Mouse (Mus musculus) CH12.LX (cell line): ENCODE data around the gene Dnaaf3. TPM values are rescaled to one million over a fixed set of nuclear protein-coding genes. Genes with fewer than 3 reads are reported as not detected.

ENCODE experiments used
- polyA plus RNA-seq: library from polyadenylated mRNA; unstranded; fragments of >175 nt; gene quantifications from 2 replicates; pipeline ENCODE4 v1.2.1, GENCODE M21; 2012; ENCODE audit warnings: low read depth; ENCODE audit not compliant: insufficient read length
- total RNA-seq, 2 experiments: library from RNA; depleted of rRNA; stranded (reverse); fragments of 300-350 nt in 1 of 2; fragments of >200 nt in 1 of 2; gene quantifications; 2 replicates each; pipeline ENCODE4 v1.2.3; 2012 to 2014

The Dnaaf3 gene
- total and polyA plus RNA-seq, 3 experiments = 0.16 to 0.83 (median 0.59) TPM

Other genes starting within 250 kb of the Dnaaf3 start
- gene Ncr1, start 194.7 kb downstream of the Dnaaf3 start, total RNA-seq (2012; rRNA removed) = not detected in 2 replicates
- gene Ncr1, start 194.7 kb downstream of the Dnaaf3 start, total RNA-seq (2014; rRNA removed) = not detected in 2 replicates
- gene Ncr1, start 194.7 kb downstream of the Dnaaf3 start, polyA plus RNA-seq = not detected in 2 replicates
- gene Gp6, start 134.7 kb downstream of the Dnaaf3 start, total RNA-seq (2012; rRNA removed) = 0.17 and 0.55 TPM in 2 replicates
- 1.6 and 2.0 TPM in 2 replicates for gene Gp6, start 134.7 kb downstream of the Dnaaf3 start, total RNA-seq (2014; rRNA removed)
- gene Gp6, start 134.7 kb downstream of the Dnaaf3 start, polyA plus RNA-seq = 0.60 and 0.64 TPM in 2 replicates
- gene Rdh13, start 86.8 kb downstream of the Dnaaf3 start, total RNA-seq (2012; rRNA removed) = 17.6 and 22.8 TPM in 2 replicates
- gene Rdh13, start 86.8 kb downstream of the Dnaaf3 start, total RNA-seq (2014; rRNA removed) = 18.1 and 20.9 TPM in 2 replicates
- gene Rdh13, start 86.8 kb downstream of the Dnaaf3 start, polyA plus RNA-seq = 12.3 and 16.4 TPM in 2 replicates
- gene Eps8l1, start 71.8 kb downstream of the Dnaaf3 start, total RNA-seq (2012; rRNA removed) = 5.8 and 6.0 TPM in 2 replicates
- 4.2 and 5.4 TPM in 2 replicates for gene Eps8l1, start 71.8 kb downstream of the Dnaaf3 start, total RNA-seq (2014; rRNA removed)
- gene Eps8l1, start 71.8 kb downstream of the Dnaaf3 start, polyA plus RNA-seq = 8.4 and 11.3 TPM in 2 replicates
- gene Ppp1r12c, start 30.8 kb downstream of the Dnaaf3 start, total RNA-seq (2012; rRNA removed) = 55.8 and 60.5 TPM in 2 replicates
- 71.0 and 78.1 TPM in 2 replicates for gene Ppp1r12c, start 30.8 kb downstream of the Dnaaf3 start, total RNA-seq (2014; rRNA removed)
- gene Ppp1r12c, start 30.8 kb downstream of the Dnaaf3 start, polyA plus RNA-seq = 103 and 112 TPM in 2 replicates
- gene Tnnt1, start 16.1 kb downstream of the Dnaaf3 start, total RNA-seq (2012; rRNA removed) = 0.25 and 0.30 TPM in 2 replicates
- 0.53 TPM in 1 of 2 replicates, not detected in the other for gene Tnnt1, start 16.1 kb downstream of the Dnaaf3 start, total RNA-seq (2014; rRNA removed)
- 0.36 and 0.76 TPM in 2 replicates for gene Tnnt1, start 16.1 kb downstream of the Dnaaf3 start, polyA plus RNA-seq
- 0.51 and 0.59 TPM in 2 replicates for gene Tnni3, start 8.2 kb downstream of the Dnaaf3 start, total RNA-seq (2012; rRNA removed)
- gene Tnni3, start 8.2 kb downstream of the Dnaaf3 start, total RNA-seq (2014; rRNA removed) = 0.64 TPM in 1 of 2 replicates, not detected in the other
- 1.6 and 2.0 TPM in 2 replicates for gene Tnni3, start 8.2 kb downstream of the Dnaaf3 start, polyA plus RNA-seq
- gene Syt5, start 15.1 kb upstream of the Dnaaf3 start, total RNA-seq (2012; rRNA removed) = 0.34 and 0.68 TPM in 2 replicates
- 0.20 and 0.30 TPM in 2 replicates for gene Syt5, start 15.1 kb upstream of the Dnaaf3 start, total RNA-seq (2014; rRNA removed)
- 0.30 and 0.46 TPM in 2 replicates for gene Syt5, start 15.1 kb upstream of the Dnaaf3 start, polyA plus RNA-seq
- gene Ptprh, start 71.6 kb upstream of the Dnaaf3 start, total RNA-seq (2012; rRNA removed) = not detected in 2 replicates
- gene Ptprh, start 71.6 kb upstream of the Dnaaf3 start, total RNA-seq (2014; rRNA removed) = not detected in 2 replicates
- not detected in 2 replicates for gene Ptprh, start 71.6 kb upstream of the Dnaaf3 start, polyA plus RNA-seq
- gene Tmem86b, start 99.0 kb upstream of the Dnaaf3 start, total RNA-seq (2012; rRNA removed) = 5.9 and 7.2 TPM in 2 replicates
- 4.3 TPM in 2 replicates for gene Tmem86b, start 99.0 kb upstream of the Dnaaf3 start, total RNA-seq (2014; rRNA removed)
- 9.1 and 10.6 TPM in 2 replicates for gene Tmem86b, start 99.0 kb upstream of the Dnaaf3 start, polyA plus RNA-seq
- gene Ppp6r1, start 126.6 kb upstream of the Dnaaf3 start, total RNA-seq (2012; rRNA removed) = 85.6 and 91.2 TPM in 2 replicates
- 53.0 and 59.2 TPM in 2 replicates for gene Ppp6r1, start 126.6 kb upstream of the Dnaaf3 start, total RNA-seq (2014; rRNA removed)
- 108 and 118 TPM in 2 replicates for gene Ppp6r1, start 126.6 kb upstream of the Dnaaf3 start, polyA plus RNA-seq
- 131 and 136 TPM in 2 replicates for gene Hspbp1, start 152.6 kb upstream of the Dnaaf3 start, total RNA-seq (2012; rRNA removed)
- 92.3 and 98.8 TPM in 2 replicates for gene Hspbp1, start 152.6 kb upstream of the Dnaaf3 start, total RNA-seq (2014; rRNA removed)
- gene Hspbp1, start 152.6 kb upstream of the Dnaaf3 start, polyA plus RNA-seq = 82.7 and 90.6 TPM in 2 replicates
- gene Brsk1, start 158.2 kb upstream of the Dnaaf3 start, total RNA-seq (2012; rRNA removed) = 0.21 and 0.25 TPM in 2 replicates
- gene Brsk1, start 158.2 kb upstream of the Dnaaf3 start, total RNA-seq (2014; rRNA removed) = not detected in 2 replicates
- not detected in 2 replicates for gene Brsk1, start 158.2 kb upstream of the Dnaaf3 start, polyA plus RNA-seq
- gene Tmem150b, start 192.8 kb upstream of the Dnaaf3 start, total RNA-seq (2012; rRNA removed) = 0.04 TPM in 1 of 2 replicates, not detected in the other
- gene Tmem150b, start 192.8 kb upstream of the Dnaaf3 start, total RNA-seq (2014; rRNA removed) = 0.15 TPM in 1 of 2 replicates, not detected in the other
- 0.12 and 0.17 TPM in 2 replicates for gene Tmem150b, start 192.8 kb upstream of the Dnaaf3 start, polyA plus RNA-seq
- gene Kmt5c, start 207.7 kb upstream of the Dnaaf3 start, total RNA-seq (2012; rRNA removed) = 27.4 and 41.2 TPM in 2 replicates
- 41.3 and 44.0 TPM in 2 replicates for gene Kmt5c, start 207.7 kb upstream of the Dnaaf3 start, total RNA-seq (2014; rRNA removed)
- gene Kmt5c, start 207.7 kb upstream of the Dnaaf3 start, polyA plus RNA-seq = 46.7 and 52.4 TPM in 2 replicates
- not detected in 2 replicates for gene Cox6b2, start 220.6 kb upstream of the Dnaaf3 start, total RNA-seq (2012; rRNA removed)
- gene Cox6b2, start 220.6 kb upstream of the Dnaaf3 start, total RNA-seq (2014; rRNA removed) = not detected in 2 replicates
- not detected in 2 replicates for gene Cox6b2, start 220.6 kb upstream of the Dnaaf3 start, polyA plus RNA-seq
- not detected in 2 replicates for gene Fam71e2, start 238.8 kb upstream of the Dnaaf3 start, total RNA-seq (2012; rRNA removed)
- not detected in 2 replicates for gene Fam71e2, start 238.8 kb upstream of the Dnaaf3 start, total RNA-seq (2014; rRNA removed)
- gene Fam71e2, start 238.8 kb upstream of the Dnaaf3 start, polyA plus RNA-seq = not detected in 2 replicates